Mouse (Mus musculus) liver, embryonic 12.5 days (tissue): ENCODE measurements at regions not wholly inside any gene's neighbourhood (a gene's known extent, or its start where the extent isn't known, plus 50 kb on each side); places are given as distances from the start of the nearest gene placed in this dataset.

ENCODE experiments used
- ATAC-seq: fragments of 200-750 bp; cut with Nextera tagmentation; 2 replicates; pipeline ENCODE4 v1.8.0; 2017; ENCODE audit warnings: moderate number of reproducible peaks, mild to moderate bottlenecking, moderate library complexity
- H3K27ac ChIP-seq: fragments of 300-500 bp; sonication (generic); 2 replicates; pipeline ENCODE4 v1.5.1; 2016; ENCODE audit warnings: mild to moderate bottlenecking
- H3K27me3 ChIP-seq: fragments of 300-500 bp; sonication (generic); replicated peaks from 2 replicates; pipeline ENCODE4 v1.6.1; 2016; ENCODE audit warnings: mild to moderate bottlenecking, moderate library complexity
- H3K36me3 ChIP-seq: fragments of 300-500 bp; sonication (generic); 2 replicates; pipeline ENCODE4 v1.6.1; 2016; ENCODE audit warnings: mild to moderate bottlenecking, moderate library complexity
- H3K4me1 ChIP-seq: fragments of 300-500 bp; sonication (generic); 2 replicates; pipeline ENCODE4 v1.6.1; 2016
- H3K4me2 ChIP-seq: fragments of 300-500 bp; sonication (generic); 2 replicates; pipeline ENCODE4 v1.6.1; 2016; ENCODE audit warnings: mild to moderate bottlenecking, moderate library complexity
- H3K4me3 ChIP-seq: fragments of 300-500 bp; sonication (generic); 2 replicates; pipeline ENCODE4 v1.5.1; 2016; ENCODE audit warnings: mild to moderate bottlenecking, moderate library complexity
- H3K9ac ChIP-seq: fragments of 300-500 bp; sonication (generic); 2 replicates; pipeline ENCODE4 v1.6.1; 2016; ENCODE audit warnings: mild to moderate bottlenecking, moderate library complexity
- H3K9me3 ChIP-seq: fragments of 300-500 bp; sonication (generic); replicated peaks from 2 replicates; pipeline ENCODE4 v1.6.1; 2016; ENCODE audit warnings: mild to moderate bottlenecking, moderate library complexity
- WGBS: fragments of 180-500 bp; shearing (Covaris S2); methylation state at CpG from one replicate; pipeline ENCODE4 v1.1.7; 2016; ENCODE audit not compliant: insufficient replicate concordance; 5-methylcytosine and 5-hydroxymethylcytosine counted together

- ATAC-seq = no peak
- WGBS = 72% methylated on average over 6 of the region's 6 CpGs
- no peak overlapping the region for H3K9ac ChIP-seq
These were observed 195.2 kb downstream of the Klf5 start for GRCm38 (mm10) chr14:99493659-99494058.

GRCm38 (mm10) chr14:99499502-99500266 lies 201.2 kb downstream of the Klf5 start:
- ATAC-seq = no peak
- H3K4me2 ChIP-seq = no peak overlapping the region
- no peak overlapping the region for H3K9ac ChIP-seq
- WGBS = 70% methylated on average over 7 of the region's 7 CpGs
- no peaks in the 10 kb centered on the region for H3K36me3 ChIP-seq
- no peak overlapping the region for H3K4me3 ChIP-seq
- H3K27ac ChIP-seq = no peak overlapping the region
- no peaks in the 10 kb centered on the region for H3K27me3 ChIP-seq
- no peaks in the 10 kb centered on the region for H3K4me1 ChIP-seq
- H3K9me3 ChIP-seq = no peaks in the 10 kb centered on the region

More at GRCm38 (mm10) chr14:99493659-99494058, 195.2 kb downstream of the Klf5 start:
- Histone ChIP-seq H3K27ac (no peak overlapping the region), H3K4me1 (no peaks in the 10 kb centered on the region), H3K9me3 (no peaks in the 10 kb centered on the region), H3K27me3 (no peaks in the 10 kb centered on the region), H3K36me3 (no peaks in the 10 kb centered on the region), H3K4me3 (no peak overlapping the region), H3K4me2 (no peak overlapping the region)

GRCm38 (mm10) chr14:99504909-99505308 lies 206.4 kb downstream of the Klf5 start:
- H3K36me3 ChIP-seq = no peaks in the 10 kb centered on the region
- H3K9me3 ChIP-seq = no peaks in the 10 kb centered on the region
- WGBS = 55% methylated on average over 4 of the region's 4 CpGs
- no peaks in the 10 kb centered on the region for H3K27me3 ChIP-seq
- ATAC-seq = no peak
- no peaks in the 10 kb centered on the region for H3K4me1 ChIP-seq
- H3K4me2 ChIP-seq = no peak overlapping the region
- H3K9ac ChIP-seq = no peak overlapping the region
- no peak overlapping the region for H3K4me3 ChIP-seq
- no peak overlapping the region for H3K27ac ChIP-seq

- H3K9me3 ChIP-seq = no peaks in the 10 kb centered on the region
- no peak overlapping the region for H3K4me2 ChIP-seq
- no peak overlapping the region for H3K27ac ChIP-seq
- no peak overlapping the region for H3K4me3 ChIP-seq
- no peaks in the 10 kb centered on the region for H3K4me1 ChIP-seq
- 33% methylated on average over 3 of the region's 3 CpGs for WGBS
- no peaks in the 10 kb centered on the region for H3K27me3 ChIP-seq
- H3K9ac ChIP-seq = no peak overlapping the region
- no peak for ATAC-seq
- no peaks in the 10 kb centered on the region for H3K36me3 ChIP-seq
These were observed 211.4 kb downstream of the Klf5 start for GRCm38 (mm10) chr14:99509696-99510536.

- Histone ChIP-seq H3K36me3 (no peaks in the 10 kb centered on the region), H3K9ac (no peak overlapping the region), H3K4me3 (no peak overlapping the region), H3K27me3 (no peaks in the 10 kb centered on the region), H3K27ac (no peak overlapping the region), H3K4me1 (no peaks in the 10 kb centered on the region), H3K9me3 (no peaks in the 10 kb centered on the region), H3K4me2 (no peak overlapping the region)
- WGBS = 84% methylated on average over 1 of the region's 1 CpGs
- no peak for ATAC-seq
These were observed 217.0 kb downstream of the Klf5 start for GRCm38 (mm10) chr14:99515474-99515873.

GRCm38 (mm10) chr14:99516703-99517102 lies 218.2 kb downstream of the Klf5 start:
- H3K9ac ChIP-seq = no peak overlapping the region
- no peaks in the 10 kb centered on the region for H3K9me3 ChIP-seq
- H3K27ac ChIP-seq = no peak overlapping the region
- no peak overlapping the region for H3K4me3 ChIP-seq
- H3K27me3 ChIP-seq = no peaks in the 10 kb centered on the region
- no peak for ATAC-seq
- no peak overlapping the region for H3K4me2 ChIP-seq
- 69% methylated on average over 6 of the region's 6 CpGs for WGBS
- H3K36me3 ChIP-seq = no peaks in the 10 kb centered on the region
- no peaks in the 10 kb centered on the region for H3K4me1 ChIP-seq

GRCm38 (mm10) chr14:99520343-99520742 lies 221.9 kb downstream of the Klf5 start:
- 73% methylated on average over 6 of the region's 6 CpGs for WGBS
- Histone ChIP-seq H3K4me2 (no peak overlapping the region), H3K36me3 (no peaks in the 10 kb centered on the region), H3K9me3 (no peaks in the 10 kb centered on the region), H3K4me1 (no peaks in the 10 kb centered on the region), H3K27ac (no peak overlapping the region), H3K27me3 (no peaks in the 10 kb centered on the region), H3K9ac (no peak overlapping the region), H3K4me3 (no peak overlapping the region)
- ATAC-seq = no peak

GRCm38 (mm10) chr14:99521954-99522523 lies 223.5 kb downstream of the Klf5 start:
- H3K4me1 ChIP-seq = no peaks in the 10 kb centered on the region
- H3K9me3 ChIP-seq = no peaks in the 10 kb centered on the region
- H3K4me3 ChIP-seq = no peak overlapping the region
- no peak overlapping the region for H3K9ac ChIP-seq
- H3K4me2 ChIP-seq = no peak overlapping the region
- 80% methylated on average over 13 of the region's 13 CpGs for WGBS
- H3K36me3 ChIP-seq = no peaks in the 10 kb centered on the region
- no peak overlapping the region for H3K27ac ChIP-seq
- ATAC-seq = no peak
- H3K27me3 ChIP-seq = no peaks in the 10 kb centered on the region

GRCm38 (mm10) chr14:99535781-99536180 lies 237.3 kb downstream of the Klf5 start:
- ATAC-seq = no peak

GRCm38 (mm10) chr14:99537286-99537685 lies 238.8 kb downstream of the Klf5 start:
- Histone ChIP-seq H3K9ac (no peak overlapping the region), H3K36me3 (no peaks in the 10 kb centered on the region), H3K27me3 (no peaks in the 10 kb centered on the region), H3K4me2 (no peak overlapping the region), H3K4me1 (no peaks in the 10 kb centered on the region), H3K4me3 (no peak overlapping the region), H3K9me3 (no peaks in the 10 kb centered on the region), H3K27ac (no peak overlapping the region)
- ATAC-seq = no peak
- WGBS = 61% methylated on average over 1 of the region's 1 CpGs

More at GRCm38 (mm10) chr14:99535781-99536180, 237.3 kb downstream of the Klf5 start:
- no peaks in the 10 kb centered on the region for H3K9me3 ChIP-seq
- no peaks in the 10 kb centered on the region for H3K36me3 ChIP-seq
- H3K9ac ChIP-seq = no peak overlapping the region
- no peak overlapping the region for H3K27ac ChIP-seq
- H3K4me2 ChIP-seq = no peak overlapping the region
- H3K27me3 ChIP-seq = no peaks in the 10 kb centered on the region
- H3K4me3 ChIP-seq = no peak overlapping the region
- H3K4me1 ChIP-seq = no peaks in the 10 kb centered on the region
- WGBS = 68% methylated on average over 6 of the region's 6 CpGs

GRCm38 (mm10) chr14:99541716-99542115 lies 243.2 kb downstream of the Klf5 start:
- H3K4me3 ChIP-seq = no peak overlapping the region
- H3K36me3 ChIP-seq = no peaks in the 10 kb centered on the region
- no peak overlapping the region for H3K9ac ChIP-seq
- H3K27ac ChIP-seq = no peak overlapping the region
- H3K9me3 ChIP-seq = no peaks in the 10 kb centered on the region
- H3K4me2 ChIP-seq = no peak overlapping the region
- ATAC-seq = no peak
- no peaks in the 10 kb centered on the region for H3K4me1 ChIP-seq
- no peaks in the 10 kb centered on the region for H3K27me3 ChIP-seq

- Histone ChIP-seq H3K27ac (no peak overlapping the region), H3K4me1 (no peaks in the 10 kb centered on the region), H3K9ac (no peak overlapping the region), H3K36me3 (no peaks in the 10 kb centered on the region), H3K4me3 (no peak overlapping the region), H3K9me3 (no peaks in the 10 kb centered on the region), H3K27me3 (no peaks in the 10 kb centered on the region), H3K4me2 (no peak overlapping the region)
- WGBS = 78% methylated on average over 6 of the region's 6 CpGs
- ATAC-seq = no peak
These were observed 249.4 kb downstream of the Klf5 start for GRCm38 (mm10) chr14:99547931-99548330.
